Mouse (Mus musculus) heart, postnatal 36 days (tissue): ENCODE data around the gene Sult1e1. TPM values are rescaled to one million over a fixed set of nuclear protein-coding genes. Genes with fewer than 3 reads are reported as not detected.

Experiments
- DNase-seq, 2 experiments: peaks; one replicate each; pipeline ENCODE4 v3.0.0; 2021 to 2022
- intact Hi-C: fragments of 180-260 bp; cut with DNase I; formaldehyde crosslinking; loops from one replicate; pipeline ENCODE4 v1.15.1; 2025
- total RNA-seq, 2 experiments: library from RNA; stranded (reverse); gene quantifications; 2 replicates each; pipeline ENCODE4 v1.2.3; 2021

Sult1e1 gene
- under 1 TPM in 1 of 2 experiments, not detected in 1; 0.27 TPM for total RNA-seq

DNA sequence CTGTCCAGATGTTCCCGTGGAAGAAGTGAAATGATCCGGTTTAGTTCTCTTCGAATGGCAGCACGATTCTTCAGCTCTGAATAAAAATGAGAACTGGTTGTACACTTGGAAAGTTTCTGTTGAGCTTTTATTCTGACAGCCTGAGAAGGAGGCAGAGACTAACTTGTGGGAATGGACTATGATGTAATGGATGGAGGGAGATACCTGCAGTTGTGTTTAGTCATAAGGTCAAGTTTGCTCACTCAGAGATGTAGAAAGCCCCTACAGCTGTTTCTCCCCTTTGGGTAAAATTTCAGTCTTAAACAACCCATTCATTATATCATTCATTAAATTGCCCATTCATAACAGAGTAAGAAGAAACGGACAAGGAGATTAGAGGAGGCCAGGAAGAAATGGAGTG is at the start of gene Sult1e1:
Sult1e1 (minus strand) TSS at position 101 of the 400 bp plus-strand sequence.
- DNase-seq = no peak
- intact Hi-C loops = no loop called here

DNA sequence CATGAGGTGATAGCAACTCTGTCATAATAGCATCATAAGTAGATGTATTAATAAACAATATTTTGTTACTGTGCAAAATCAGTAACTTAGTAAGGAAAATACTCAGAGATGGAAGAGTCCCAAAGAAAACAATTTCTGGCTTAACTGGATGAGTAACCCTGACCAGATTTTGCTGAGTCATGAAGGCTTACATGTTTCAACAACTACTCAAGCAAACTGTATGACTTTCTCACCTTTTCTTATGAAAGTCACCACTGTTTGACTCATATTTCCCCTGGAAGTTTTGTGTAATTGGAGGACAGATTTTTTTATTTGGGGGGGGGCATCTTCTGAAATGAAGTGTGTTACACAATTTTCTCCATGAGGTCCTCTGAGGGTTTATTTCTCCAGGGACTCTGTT is 31.3 kb upstream of the Sult1e1 start:
- intact Hi-C loops = no loop called here
- DNase-seq = no peak

DNA sequence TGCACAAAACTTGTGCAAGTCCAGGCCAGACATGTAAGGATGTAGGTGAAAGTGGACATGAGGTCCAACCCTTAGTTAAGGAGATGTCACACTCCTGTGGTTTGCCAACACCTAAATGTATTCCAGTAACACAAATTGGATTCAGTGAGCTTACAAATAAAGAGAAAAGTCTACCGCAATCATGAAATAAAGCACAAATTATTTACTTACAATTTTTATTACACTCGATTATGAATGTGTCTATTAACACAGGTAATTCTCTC is 23.7 kb upstream of the Sult1e1 start:
- no peak for DNase-seq
- intact Hi-C loops = no loop called here

DNA sequence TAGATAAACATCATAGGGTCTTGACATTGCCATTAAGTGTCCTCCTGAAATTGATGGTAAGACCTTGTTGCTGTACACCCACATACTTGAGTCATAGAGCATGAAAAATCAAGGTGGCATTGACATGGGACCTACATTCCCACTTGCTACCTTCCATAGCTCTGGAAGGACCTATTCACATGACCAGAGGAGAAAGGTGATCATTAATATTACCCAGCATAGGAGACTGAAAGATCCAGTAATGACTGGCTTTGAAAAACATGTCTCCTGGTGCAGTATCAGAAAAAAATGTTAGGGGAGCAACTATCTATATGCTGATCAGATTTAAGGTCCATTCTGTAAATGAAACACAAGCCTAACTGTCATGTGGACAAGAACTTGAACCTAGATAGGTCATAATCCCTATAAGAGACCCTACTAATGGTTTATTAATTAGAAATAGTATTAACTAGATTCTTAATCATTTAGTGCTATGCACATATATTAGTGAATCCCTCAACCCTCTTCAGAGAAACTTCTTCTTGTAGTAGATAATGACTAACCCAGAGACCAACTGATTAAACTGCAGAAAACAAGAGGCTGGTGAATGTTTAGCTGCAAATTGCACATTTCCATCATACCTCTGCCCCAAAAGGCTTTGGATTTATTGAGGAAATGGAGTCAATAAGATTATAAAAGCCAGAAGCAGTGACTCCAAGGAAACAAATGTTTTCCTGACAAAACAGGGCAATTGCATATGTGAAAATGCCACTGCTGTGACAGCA is 23.2 kb upstream of the Sult1e1 start:
- DNase-seq = no peak
- intact Hi-C loops = no loop called here

DNA sequence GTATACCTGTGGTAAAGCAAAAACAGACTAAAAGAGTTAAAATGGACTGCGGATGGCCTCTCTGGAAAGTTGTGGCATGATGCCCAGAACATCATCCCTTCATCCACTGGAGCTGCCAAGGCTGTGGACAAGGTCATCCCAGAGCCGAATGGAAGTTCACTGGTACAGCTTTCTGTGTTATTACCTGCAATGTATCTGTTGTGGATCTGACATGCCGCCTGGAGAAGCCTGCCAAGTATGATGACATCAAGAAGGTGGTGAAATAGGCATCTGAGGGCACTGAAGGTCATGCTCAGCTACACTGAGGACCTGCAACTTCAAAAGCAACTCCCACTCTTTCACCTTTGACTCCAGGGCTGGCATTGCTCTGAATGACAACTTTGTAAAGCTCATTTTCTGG is 9.6 kb upstream of the Sult1e1 start:
- DNase-seq = no peak
- intact Hi-C loops = no loop called here

DNA sequence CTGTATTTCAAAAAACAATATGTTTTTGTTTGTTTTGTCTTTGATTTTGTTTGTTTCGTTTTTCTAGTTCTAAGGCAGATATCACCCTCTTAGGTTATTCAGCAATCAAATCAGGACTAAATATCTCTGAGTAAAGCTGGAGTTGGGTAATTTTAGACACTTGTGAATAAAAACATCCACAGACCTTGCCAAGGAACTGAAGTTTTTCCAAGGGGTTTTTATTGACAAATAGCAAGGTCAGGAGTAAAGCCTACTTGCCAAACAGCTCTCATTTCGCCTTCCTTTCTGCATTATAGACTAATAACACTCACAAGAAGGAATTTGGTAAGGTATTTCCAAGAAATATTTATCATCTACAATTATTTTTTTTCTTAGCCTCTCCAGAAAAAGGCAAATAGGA is 6.5 kb upstream of the Sult1e1 start:
- intact Hi-C loops = no loop called here
- DNase-seq = no peak

DNA sequence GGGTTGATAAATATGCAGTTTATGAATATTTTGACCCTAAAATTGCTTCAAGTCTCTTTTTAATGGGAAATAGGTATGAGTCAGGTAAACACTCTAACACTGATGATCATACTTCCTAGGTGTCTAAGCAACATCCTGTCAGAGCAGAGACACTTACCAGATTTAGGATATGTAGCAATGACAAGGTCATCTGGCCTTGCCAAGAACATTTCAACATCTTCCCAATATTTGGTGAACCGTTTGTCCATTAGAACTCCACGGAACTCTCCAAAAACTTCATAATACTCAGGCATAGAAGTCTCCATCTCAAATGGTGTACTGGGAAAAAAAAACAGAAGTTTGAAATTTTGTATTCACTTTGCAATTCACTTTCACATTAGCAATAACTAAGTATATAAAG is 1.5 kb downstream of the Sult1e1 start:
- no peak for DNase-seq
- intact Hi-C loops = no loop called here

DNA sequence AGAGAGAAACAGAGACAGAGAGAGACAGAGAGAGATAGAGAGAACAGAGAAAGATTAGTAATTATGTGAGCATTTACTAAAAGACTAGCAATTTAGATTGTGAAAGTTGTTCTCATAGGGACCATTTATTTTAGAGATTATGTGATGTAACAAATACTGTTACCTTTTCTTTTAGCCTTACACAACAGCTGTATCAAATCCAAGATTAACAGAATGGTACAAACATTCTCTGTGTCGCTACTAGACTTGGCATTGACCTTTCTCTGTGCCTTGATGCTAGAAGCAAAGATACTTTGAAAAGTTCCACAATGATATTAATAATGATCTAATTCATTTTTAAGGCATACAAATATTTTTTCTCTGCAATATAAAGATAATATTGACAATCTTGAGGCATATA is 11.0 kb downstream of the Sult1e1 start:
- intact Hi-C loops = no loop called here
- DNase-seq = no peak

DNA sequence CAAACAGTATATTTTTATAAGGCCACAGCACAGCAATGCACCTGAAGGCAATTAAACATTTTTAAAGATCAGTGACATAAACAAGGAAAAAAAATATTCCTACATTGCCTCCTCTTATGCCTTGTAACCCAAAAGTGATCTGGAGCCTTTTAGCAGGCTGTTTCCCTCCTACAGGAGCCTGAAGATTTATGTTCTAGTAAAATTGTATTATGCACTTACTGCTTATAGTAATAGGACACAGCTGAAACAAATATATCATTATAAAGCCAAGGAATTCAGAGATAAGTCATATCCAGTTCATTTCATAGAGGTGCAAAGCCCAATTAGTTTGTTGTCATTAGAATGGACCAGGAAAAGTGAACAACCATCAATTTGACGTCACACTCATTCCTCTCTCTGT is 17.2 kb downstream of the Sult1e1 start:
- intact Hi-C loops = no loop called here

DNA sequence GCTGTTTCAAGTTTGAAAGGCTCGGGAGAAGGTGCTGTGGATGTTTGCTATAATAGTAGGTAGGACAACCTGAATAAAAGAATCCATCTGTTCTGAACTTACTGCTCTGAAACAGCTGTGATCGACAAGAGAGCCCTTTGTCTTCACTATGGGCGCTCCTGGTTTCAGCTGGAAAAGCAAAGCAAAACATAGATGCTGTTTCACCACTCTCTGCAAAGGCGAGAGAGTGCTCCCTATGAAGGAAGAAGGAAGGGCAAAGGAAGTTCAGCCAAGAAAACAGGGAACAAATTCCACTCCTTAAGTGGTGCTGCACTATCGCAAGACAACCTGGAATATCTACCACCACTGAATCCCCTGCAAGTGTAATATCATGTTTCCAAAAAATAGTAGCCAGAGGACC is 17.9 kb downstream of the Sult1e1 start:
- intact Hi-C loops = no loop called here
- DNase-seq = no peak

More for the DNA sequence above, 17.2 kb downstream of the Sult1e1 start:
- no peak for DNase-seq

DNA sequence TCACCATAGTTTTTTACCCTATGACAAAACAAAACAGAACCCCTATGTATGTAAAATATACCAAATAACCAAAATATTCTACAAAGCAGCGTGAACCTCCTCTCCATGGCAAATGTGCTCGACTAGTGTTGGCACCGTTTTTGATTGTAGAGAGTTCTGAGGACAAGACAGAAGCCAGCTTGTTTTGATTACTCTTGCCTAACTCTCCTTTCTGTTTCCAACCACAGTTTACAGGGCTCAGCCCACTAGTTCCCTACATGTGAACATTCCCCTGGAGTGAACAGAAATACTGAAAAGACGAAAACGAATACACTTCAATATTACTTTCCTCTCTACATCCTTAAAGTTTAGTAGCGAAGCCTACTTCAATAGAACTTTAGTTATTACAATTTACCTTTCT is 18.6 kb downstream of the Sult1e1 start:
- intact Hi-C loops = no loop called here
- DNase-seq = no peak

DNA sequence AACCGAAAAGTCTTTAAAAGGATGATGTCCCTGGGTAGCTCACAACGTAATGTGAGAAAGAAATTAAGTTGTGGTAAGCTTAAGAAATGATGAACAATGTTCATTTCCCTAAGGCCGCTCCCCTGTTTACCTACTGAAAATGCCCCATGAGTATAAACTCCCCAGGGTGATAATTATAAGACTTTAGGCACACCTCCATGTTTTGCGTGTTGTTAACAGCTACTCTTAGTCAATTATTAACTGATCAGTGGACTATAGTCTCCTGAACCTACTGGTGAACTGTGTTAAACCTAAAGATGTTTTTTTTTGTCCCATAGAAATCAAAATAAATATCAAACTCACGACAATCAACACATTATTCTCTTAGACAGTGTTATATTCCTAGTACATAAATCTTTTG is 22.5 kb downstream of the Sult1e1 start, which contains the start of gene Sult1d1:
Sult1d1 (minus strand) TSS at position 183 of the 400 bp plus-strand sequence.
- DNase-seq = no peak
- intact Hi-C loops = no loop called here

DNA sequence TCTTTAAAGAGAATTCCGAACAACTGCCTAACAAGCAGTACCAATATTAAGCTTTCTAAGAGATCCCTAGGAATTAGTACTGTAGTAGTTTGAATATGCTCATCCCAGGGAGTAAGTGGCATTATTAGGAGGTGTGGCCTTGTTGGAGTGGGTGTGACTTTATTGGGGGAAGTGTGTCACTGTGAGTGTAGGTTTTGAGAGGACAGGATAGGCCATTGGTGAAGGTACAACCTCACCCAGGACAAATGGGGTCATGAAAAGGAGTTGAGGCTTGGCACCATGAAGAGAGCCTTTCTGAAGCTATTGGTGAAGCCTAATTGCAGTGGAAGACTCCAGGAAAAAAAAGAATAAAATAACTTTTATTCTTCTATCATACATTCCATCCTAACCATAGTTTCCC is 24.1 kb downstream of the Sult1e1 start:
- intact Hi-C loops = no loop called here

DNA sequence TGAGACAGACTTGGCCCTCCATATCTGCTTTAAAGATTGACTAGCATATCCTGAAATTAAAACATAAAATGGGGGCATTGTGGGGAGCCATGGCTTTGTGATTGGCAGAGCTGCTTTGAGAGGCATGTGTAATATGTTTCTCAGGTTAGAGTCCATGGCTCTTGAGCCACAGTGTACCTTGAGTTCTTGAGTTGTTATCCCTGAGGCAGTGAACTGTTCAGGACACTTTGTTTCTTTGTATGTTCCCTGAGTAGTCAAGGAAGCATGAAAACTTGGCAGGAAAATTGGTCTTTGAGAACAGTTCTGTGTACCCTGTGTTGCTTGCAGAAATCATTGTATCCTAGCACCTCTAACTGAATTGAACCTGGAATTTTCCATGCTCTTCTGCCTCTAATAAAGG is 28.4 kb downstream of the Sult1e1 start:
- intact Hi-C loops = no loop called here
- no peak for DNase-seq

More for the DNA sequence above, 24.1 kb downstream of the Sult1e1 start:
- no peak for DNase-seq

DNA sequence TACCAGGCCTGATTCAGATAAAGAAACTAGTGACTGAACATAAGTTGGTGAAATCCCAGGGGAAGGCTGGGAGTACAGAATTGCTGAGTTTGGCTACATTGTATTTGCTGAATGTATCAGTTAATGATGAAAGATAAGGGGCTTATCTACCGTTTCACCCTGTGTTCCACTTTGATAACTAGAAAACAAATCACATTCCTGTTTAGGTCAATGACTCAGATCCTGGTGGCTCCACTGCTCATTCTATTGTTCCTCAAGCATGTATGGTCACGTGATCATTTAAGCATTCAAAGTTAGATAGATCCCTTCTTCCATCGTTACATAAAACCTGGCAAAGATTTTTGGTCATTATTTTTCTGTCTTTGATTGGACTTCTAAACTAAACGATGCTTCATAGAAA is 28.9 kb downstream of the Sult1e1 start:
- intact Hi-C loops = no loop called here
- no peak for DNase-seq

DNA sequence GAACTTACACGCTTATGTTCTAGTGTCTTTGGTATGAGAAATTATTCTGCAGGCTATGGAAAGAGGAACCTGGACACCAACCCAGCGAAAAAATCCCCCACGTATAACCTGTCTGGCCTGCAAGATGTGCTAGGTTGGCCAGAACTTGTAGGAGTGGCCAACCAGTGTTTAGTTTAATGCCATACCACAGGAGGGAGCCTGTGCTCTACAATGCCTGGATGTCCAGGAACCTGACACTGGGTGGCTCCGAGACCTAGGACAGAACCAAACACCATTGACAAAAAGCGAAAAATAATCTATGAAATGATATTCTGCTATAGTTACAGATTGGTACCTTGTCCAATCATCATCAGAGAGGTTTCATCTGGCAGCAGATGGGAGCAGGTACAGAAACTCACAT is 31.2 kb downstream of the Sult1e1 start:
- intact Hi-C loops = no loop called here
- DNase-seq = no peak

DNA sequence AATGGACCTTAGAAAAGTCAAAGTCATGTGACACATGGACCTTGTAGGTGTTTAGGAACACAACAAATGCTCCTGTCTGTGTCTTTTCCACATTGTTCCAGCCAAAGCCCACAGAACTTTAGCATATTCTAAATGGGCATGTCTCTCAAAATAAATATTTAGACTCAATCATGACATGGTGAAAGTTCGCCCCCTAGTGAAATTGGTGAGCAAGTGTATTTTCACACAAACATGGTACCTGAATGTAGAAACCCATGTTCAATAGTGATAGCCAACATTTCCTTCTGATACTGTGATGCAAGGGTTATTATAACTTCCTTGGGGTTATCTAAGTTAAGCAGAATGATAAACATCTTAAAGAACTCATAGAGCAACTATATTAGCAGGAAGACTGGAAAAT is 40.5 kb downstream of the Sult1e1 start:
- DNase-seq = no peak

DNA sequence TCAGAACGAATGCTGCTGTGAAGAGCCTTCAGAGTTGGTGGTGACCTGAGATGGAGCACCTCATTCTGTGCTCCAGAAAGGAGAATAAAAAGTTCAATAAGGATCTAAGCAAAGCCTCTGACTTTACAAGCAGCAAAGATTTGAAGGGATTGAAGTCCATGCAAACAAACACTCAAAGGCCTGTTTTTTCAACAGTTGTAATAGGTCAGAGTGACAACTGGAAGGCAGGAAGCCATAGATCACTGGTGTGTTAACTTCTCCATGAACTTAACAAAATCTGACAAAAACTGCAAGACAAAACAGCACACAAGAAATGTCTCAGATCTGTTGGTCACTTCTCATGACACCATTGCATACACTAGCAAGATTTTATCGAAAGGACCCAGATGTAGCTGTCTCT is 53.3 kb downstream of the Sult1e1 start, which contains the start of gene Sult1b1:
Sult1b1 (minus strand) TSS at position 85 of the 400 bp plus-strand sequence.
- DNase-seq = no peak
- intact Hi-C loops = no loop called here

More for the DNA sequence above, 40.5 kb downstream of the Sult1e1 start:
- intact Hi-C loops = no loop called here

DNA sequence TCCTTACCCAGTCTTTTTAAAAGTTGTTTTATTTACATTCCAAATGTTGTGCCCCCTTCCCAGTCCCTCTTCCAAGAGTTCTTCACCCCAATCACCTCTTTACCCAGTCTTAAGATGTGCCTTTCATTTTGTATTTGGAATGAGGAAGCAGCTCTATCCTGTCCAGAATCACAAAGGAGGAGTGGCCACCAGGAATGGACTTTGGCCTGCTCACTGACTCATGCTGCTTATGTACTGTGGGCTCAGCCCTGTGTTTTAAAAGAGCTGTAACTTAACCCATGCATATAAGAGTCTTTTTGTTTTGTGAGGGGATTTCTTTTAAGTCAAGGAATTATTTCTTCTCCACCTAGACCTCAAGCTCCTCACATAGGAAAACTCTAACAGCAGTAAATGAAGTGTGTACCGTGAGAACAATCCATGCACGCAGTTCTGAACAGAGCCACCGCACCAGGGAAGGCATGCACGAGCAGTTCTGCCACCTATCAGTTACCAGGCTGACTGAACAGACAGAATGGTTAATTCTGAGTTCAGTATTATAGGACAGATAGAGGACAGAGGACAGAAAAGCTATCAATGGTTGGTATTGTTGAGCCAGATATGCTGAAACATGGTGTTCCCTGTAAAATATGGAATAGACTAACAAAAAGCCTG is 55.3 kb downstream of the Sult1e1 start:
- intact Hi-C loops = no loop called here
- no peak for DNase-seq

DNA sequence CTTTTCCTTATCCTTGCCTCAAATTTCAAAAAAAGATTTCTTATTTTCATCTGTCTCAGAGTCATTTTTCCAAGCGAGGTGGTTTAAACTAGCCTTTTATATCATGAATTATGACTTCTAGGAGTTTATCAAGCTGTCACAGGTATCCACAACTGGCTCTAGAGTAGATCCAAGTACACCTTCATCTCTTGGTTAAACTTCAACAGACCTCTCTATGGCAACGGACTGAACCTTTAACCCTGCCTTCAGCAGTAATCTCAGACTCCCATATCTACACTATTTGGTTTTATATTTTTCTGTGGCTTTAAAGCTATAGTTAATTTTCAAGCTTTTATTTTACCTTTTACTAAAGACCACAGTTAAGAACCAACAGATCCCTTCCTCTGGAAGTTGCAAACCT is 59.1 kb downstream of the Sult1e1 start:
- DNase-seq = no peak
- intact Hi-C loops = no loop called here
